Mouse (Mus musculus): ENCODE data around the gene Dmac2. TPM values are rescaled to one million over a fixed set of nuclear protein-coding genes. Genes with fewer than 3 reads are reported as not detected.

Gene Dmac2
- polyA plus RNA-seq, 1 experiment from 2014 or later, result 29.6 TPM

- DNase-seq (ENCODE audit: low spot score), result no peak
Observed at GRCm38 (mm10) chr7:25644136-25644535, 24.9 kb downstream of the Dmac2 start.

GRCm38 (mm10) chr7:25644631-25645030, 25.4 kb downstream of the Dmac2 start:
- H3K9me3 ChIP-seq, result no peaks in the 10 kb centered on the region
- no peak for DNase-seq (ENCODE audit: low spot score)
- H3K4me1 ChIP-seq (replicated peaks), result peaks cover 8% of the 10 kb centered on the region
- no peak overlapping the region for H3K27ac ChIP-seq
- no peak overlapping the region for H3K4me3 ChIP-seq
- no peaks in the 10 kb centered on the region for H3K27me3 ChIP-seq (ENCODE audit: insufficient read depth, poor library complexity, severe bottlenecking)
- 78% methylated on average over 4 of the region's 4 CpGs for WGBS
- peaks cover 12% of the 10 kb centered on the region; the same call in 1 of the 2 replicates for H3K36me3 ChIP-seq

More at GRCm38 (mm10) chr7:25644136-25644535, 24.9 kb downstream of the Dmac2 start:
- WGBS, result 82% methylated on average over 10 of the region's 10 CpGs
- H3K9me3 ChIP-seq, result no peaks in the 10 kb centered on the region
- no peak overlapping the region for H3K27ac ChIP-seq
- H3K27me3 ChIP-seq (ENCODE audit: insufficient read depth, poor library complexity, severe bottlenecking), result no peaks in the 10 kb centered on the region
- H3K4me3 ChIP-seq, result no peak overlapping the region
- H3K4me1 ChIP-seq (replicated peaks), result peaks cover 4% of the 10 kb centered on the region
- peaks cover 15% of the 10 kb centered on the region; the same call in 1 of the 2 replicates for H3K36me3 ChIP-seq

DNA sequence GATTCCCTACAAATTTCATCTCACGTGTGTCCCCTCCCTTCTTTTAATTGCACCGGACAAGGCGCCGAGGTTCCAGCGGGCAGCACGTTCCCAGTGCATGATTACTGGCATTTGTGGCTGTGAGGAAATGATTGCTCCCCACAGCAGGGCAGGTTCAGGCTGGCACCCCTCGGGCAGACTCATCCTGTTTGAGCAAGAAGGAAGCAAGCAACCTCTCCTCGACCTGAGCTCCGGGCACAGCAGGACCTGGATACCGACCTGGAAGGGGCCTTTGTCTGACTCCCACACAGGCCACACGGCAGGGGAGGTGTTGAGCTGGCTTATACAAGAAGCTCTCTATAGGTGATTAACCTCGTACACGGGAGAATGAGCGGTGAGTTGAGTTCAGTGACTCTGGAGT, 25.9 kb downstream of the Dmac2 start:
- Histone ChIP-seq H3K4me1 (replicated peaks) (peaks cover 13% of the 10 kb centered on the region), H3K27me3 (ENCODE audit: insufficient read depth, poor library complexity, severe bottlenecking) (no peaks in the 10 kb centered on the region), H3K36me3 (peaks cover 12% of the 10 kb centered on the region; the same call in 1 of the 2 replicates), H3K9me3 (no peaks in the 10 kb centered on the region), H3K27ac (no peak overlapping the region), H3K4me3 (no peak overlapping the region)
- DNase-seq (ENCODE audit: low spot score), result no peak
- WGBS, result 57% methylated on average over 14 of the region's 14 CpGs

- Histone ChIP-seq H3K27me3 (ENCODE audit: insufficient read depth, poor library complexity, severe bottlenecking) (no peaks in the 10 kb centered on the region), H3K9me3 (no peaks in the 10 kb centered on the region), H3K4me3 (no peak overlapping the region), H3K4me1 (replicated peaks) (peaks cover 15% of the 10 kb centered on the region), H3K27ac (no peak overlapping the region), H3K36me3 (0 out of 2 replicates have a peak, but pooled peaks cover 3% of the 10 kb centered on the region)
- DNase-seq (ENCODE audit: low spot score), result no peak
- 64% methylated on average over 5 of the region's 5 CpGs for WGBS
Observed at GRCm38 (mm10) chr7:25647574-25648123, 28.4 kb downstream of the Dmac2 start.

- Histone ChIP-seq H3K27ac (no peak overlapping the region), H3K4me1 (replicated peaks) (peaks cover 15% of the 10 kb centered on the region), H3K4me3 (no peak overlapping the region), H3K9me3 (no peaks in the 10 kb centered on the region), H3K27me3 (ENCODE audit: insufficient read depth, poor library complexity, severe bottlenecking) (no peaks in the 10 kb centered on the region), H3K36me3 (0 out of 2 replicates have a peak, but pooled peaks cover 3% of the 10 kb centered on the region)
- no peak for DNase-seq (ENCODE audit: low spot score)
- WGBS, result 75% methylated on average over 5 of the region's 5 CpGs
Observed at GRCm38 (mm10) chr7:25649839-25650238, 30.6 kb downstream of the Dmac2 start.

- 91% methylated on average over 8 of the region's 8 CpGs for WGBS
- H3K4me1 ChIP-seq (replicated peaks), result peaks cover 15% of the 10 kb centered on the region
- no peaks in the 10 kb centered on the region for H3K9me3 ChIP-seq
- H3K27ac ChIP-seq, result no peak overlapping the region
- H3K27me3 ChIP-seq (ENCODE audit: insufficient read depth, poor library complexity, severe bottlenecking), result no peaks in the 10 kb centered on the region
- no peak overlapping the region for H3K4me3 ChIP-seq
- no peak for DNase-seq (ENCODE audit: low spot score)
- no peaks in the 10 kb centered on the region for H3K36me3 ChIP-seq
Observed at GRCm38 (mm10) chr7:25651281-25651680, 32.1 kb downstream of the Dmac2 start.

- Histone ChIP-seq H3K9me3 (no peaks in the 10 kb centered on the region), H3K4me3 (no peak overlapping the region), H3K4me1 (replicated peaks) (peaks cover 19% of the 10 kb centered on the region), H3K27me3 (ENCODE audit: insufficient read depth, poor library complexity, severe bottlenecking) (no peaks in the 10 kb centered on the region), H3K27ac (no peak overlapping the region), H3K36me3 (no peaks in the 10 kb centered on the region)
- WGBS, result 92% methylated on average over 12 of the region's 12 CpGs
- no peak for DNase-seq (ENCODE audit: low spot score)
Observed at GRCm38 (mm10) chr7:25652244-25652759, 33.1 kb downstream of the Dmac2 start.

GRCm38 (mm10) chr7:25655601-25656428, 36.6 kb downstream of the Dmac2 start:
- 80% methylated on average over 11 of the region's 11 CpGs for WGBS
- H3K27me3 ChIP-seq (ENCODE audit: insufficient read depth, poor library complexity, severe bottlenecking), result no peaks in the 10 kb centered on the region
- DNase-seq (ENCODE audit: low spot score), result no peak

DNA sequence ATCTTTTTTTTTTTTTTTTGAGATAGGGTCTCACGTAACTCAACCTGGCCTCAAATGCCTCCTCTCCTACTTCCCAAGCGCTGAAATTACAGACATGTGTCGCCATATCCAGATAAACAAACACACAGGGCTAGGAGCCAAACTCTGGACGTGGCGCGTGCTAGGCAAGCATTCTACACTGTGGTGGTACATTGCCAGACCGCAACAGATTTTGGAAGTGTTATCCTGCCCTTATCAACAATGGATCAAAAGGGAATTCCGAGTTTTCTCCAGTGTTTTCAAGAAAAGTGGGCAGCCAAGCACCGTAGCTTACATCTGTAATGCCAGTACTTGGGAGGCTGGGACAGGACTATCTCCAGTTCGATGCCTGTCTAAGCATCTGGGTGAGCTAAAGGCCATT, 38.6 kb downstream of the Dmac2 start:
- Histone ChIP-seq H3K36me3 (peaks cover 10% of the 10 kb centered on the region), H3K4me3 (peak overlapping the region; percentile 76), H3K9me3 (no peaks in the 10 kb centered on the region), H3K4me1 (replicated peaks) (peaks cover 22% of the 10 kb centered on the region), H3K27me3 (ENCODE audit: insufficient read depth, poor library complexity, severe bottlenecking) (no peaks in the 10 kb centered on the region), H3K27ac (peak overlapping the region; percentile 93; the same call in 1 of the 2 replicates)
- DNase-seq (ENCODE audit: low spot score), result no peak
- WGBS, result 41% methylated on average over 10 of the region's 10 CpGs

More at GRCm38 (mm10) chr7:25655601-25656428, 36.6 kb downstream of the Dmac2 start:
- H3K4me3 ChIP-seq, result no peak overlapping the region
- H3K9me3 ChIP-seq, result no peaks in the 10 kb centered on the region
- peaks cover 22% of the 10 kb centered on the region for H3K4me1 ChIP-seq (replicated peaks)
- no peaks in the 10 kb centered on the region for H3K36me3 ChIP-seq
- no peak overlapping the region for H3K27ac ChIP-seq

DNA sequence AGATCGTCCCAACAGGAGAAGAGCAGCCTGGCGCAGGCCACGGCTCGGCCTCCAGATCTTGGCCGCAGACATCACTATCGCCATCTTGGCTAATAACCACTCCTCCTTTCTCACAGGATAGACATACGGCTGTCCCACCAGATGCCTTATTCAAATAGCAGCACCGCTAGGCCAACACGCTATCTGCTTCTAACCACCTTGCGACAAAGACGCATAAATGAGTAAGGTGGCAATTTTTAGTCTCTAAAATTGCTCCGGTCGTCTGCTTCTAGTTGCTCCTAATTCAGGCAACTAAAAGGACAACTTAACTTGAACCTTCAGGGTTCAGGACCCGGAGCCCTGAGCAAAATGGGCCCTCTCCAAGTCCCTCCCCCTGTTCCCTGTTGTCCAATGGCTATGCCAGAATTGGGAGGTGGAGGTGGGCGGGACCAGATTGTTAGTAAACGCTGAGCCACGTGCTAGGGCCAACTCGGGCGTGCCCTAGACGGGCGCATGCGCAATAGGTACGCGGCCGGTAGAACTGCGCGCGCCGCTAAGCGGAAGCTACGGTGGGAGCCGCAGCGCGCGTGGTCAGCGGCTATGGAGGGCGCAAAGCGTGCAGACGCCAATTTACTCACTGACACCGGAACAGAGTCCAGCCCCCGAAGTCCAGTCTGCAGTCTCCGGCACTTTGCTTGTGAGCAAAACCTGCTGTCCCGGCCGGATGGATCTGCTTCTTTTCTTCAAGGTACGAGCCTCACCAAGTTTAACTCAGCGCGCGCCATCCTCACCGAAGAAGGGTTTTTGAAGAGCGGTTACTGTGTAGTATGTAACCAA, 39.7 kb downstream of the Dmac2 start, which contains the start of the genes Bckdha and Exosc5:
Gene Bckdha (minus strand): TSS at position 325 of the 816 bp plus-strand sequence.
Gene Exosc5 (plus strand): TSS at position 508 of the 816 bp plus-strand sequence.
- Histone ChIP-seq H3K27me3 (ENCODE audit: insufficient read depth, poor library complexity, severe bottlenecking) (no peaks in the 10 kb centered on the region), H3K4me1 (replicated peaks) (peaks cover 22% of the 10 kb centered on the region), H3K4me3 (peak within 1 kb of the TSS; percentile 76), H3K36me3 (peaks cover 21% of the 10 kb centered on the region), H3K27ac (peak within 1 kb of the TSS; percentile 93), H3K9me3 (no peaks in the 10 kb centered on the region)
- peak; percentile 99 for DNase-seq (ENCODE audit: low spot score)
- WGBS, result under 1% methylated on average over 50 of the region's 50 CpGs

GRCm38 (mm10) chr7:25666381-25666780, 47.2 kb downstream of the Dmac2 start:
- peaks cover 79% of the 10 kb centered on the region for H3K36me3 ChIP-seq
- no peak overlapping the region for H3K4me3 ChIP-seq
- H3K4me1 ChIP-seq (replicated peaks), result no peaks in the 10 kb centered on the region
- WGBS, result 93% methylated on average over 8 of the region's 8 CpGs
- H3K27me3 ChIP-seq (ENCODE audit: insufficient read depth, poor library complexity, severe bottlenecking), result no peaks in the 10 kb centered on the region
- H3K27ac ChIP-seq, result no peak overlapping the region
- DNase-seq (ENCODE audit: low spot score), result no peak
- no peaks in the 10 kb centered on the region for H3K9me3 ChIP-seq

- Histone ChIP-seq H3K9me3 (peaks cover 3% of the 10 kb centered on the region; the same call in 1 of the 2 replicates), H3K27ac (no peak overlapping the region), H3K36me3 (peaks cover 58% of the 10 kb centered on the region), H3K27me3 (ENCODE audit: insufficient read depth, poor library complexity, severe bottlenecking) (peaks cover 11% of the 10 kb centered on the region), H3K4me1 (replicated peaks) (no peaks in the 10 kb centered on the region), H3K4me3 (no peak overlapping the region)
- DNase-seq (ENCODE audit: low spot score), result no peak
- 88% methylated on average over 10 of the region's 10 CpGs for WGBS
Observed at GRCm38 (mm10) chr7:25669158-25669557, 49.9 kb downstream of the Dmac2 start.
